Mouse (Mus musculus) embryo, embryonic 11.5 days (tissue): ENCODE measurements at regions not wholly inside any gene's neighbourhood (a gene's known extent, or its start where the extent isn't known, plus 50 kb on each side); places are given as distances from the start of the nearest gene placed in this dataset.

Experiments used
- DNase-seq: peaks from one replicate; pipeline ENCODE4 v3.0.0-alpha.2; 2012; ENCODE audit warnings: low read depth, low spot score

DNA sequence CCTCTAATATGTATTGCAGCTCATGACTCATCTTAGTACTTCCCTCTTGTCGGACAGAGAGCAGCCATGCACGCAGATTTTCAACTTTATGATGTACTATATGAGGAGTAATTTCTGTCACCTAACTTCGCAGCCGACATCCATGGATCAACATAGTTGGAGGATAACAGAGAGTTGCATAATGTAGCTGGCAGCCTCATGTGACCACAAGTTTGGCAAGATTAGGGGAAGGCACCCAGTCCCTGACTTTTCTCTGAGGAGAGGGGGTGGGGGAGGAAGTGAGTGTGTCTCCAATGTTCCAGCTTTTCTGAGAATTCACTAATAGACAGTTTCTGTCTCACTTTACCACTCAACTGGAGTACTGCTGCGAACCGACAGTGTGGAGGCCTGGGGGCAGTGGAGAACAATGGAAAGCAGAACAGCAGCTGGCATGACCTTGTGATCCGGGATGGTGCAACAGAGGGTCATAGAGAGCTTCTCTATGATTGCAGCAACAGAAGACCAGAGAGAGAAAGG, 424.0 kb downstream of the Ptprc start:
- no peak for DNase-seq

- DNase-seq, result no peak
Measured at GRCm38 (mm10) chr1:137750894-137751293, 424.6 kb downstream of the Ptprc start.

- no peak for DNase-seq
Measured at GRCm38 (mm10) chr1:137746129-137746528, 429.4 kb downstream of the Ptprc start.

DNA sequence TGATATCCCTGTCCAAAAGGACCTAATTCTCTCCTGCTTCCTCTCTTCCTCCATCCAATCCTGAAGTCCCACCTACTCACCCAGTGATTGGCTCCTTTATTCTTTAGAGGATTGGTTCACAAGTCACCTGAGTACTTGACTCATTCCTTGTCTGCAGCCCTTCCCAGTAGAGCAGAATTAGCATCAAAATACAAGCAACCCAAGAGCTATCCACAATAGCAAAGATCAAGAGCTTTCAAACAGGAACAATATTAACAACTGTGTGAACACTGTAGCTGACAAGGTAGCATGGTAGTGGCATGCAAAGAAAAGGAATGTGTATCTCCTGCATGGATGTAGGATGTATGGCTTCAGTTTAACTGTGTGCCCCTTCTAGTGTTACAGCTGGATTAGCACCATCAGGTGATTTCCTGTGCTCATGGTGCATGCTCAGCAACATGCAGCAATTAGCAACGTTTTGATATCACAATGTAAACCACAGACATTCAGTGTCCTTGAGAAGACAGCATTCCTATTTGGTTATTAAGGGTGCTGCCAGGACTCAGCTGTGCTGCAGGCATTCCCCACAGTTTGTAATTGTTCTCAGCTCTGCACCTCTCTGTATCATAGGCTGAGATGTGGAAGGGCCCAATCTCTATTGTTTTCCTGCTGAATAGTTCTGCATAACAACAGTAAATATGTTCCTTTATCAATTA, 437.2 kb downstream of the Ptprc start:
- no peak for DNase-seq

GRCm38 (mm10) chr1:137703882-137704281, 471.6 kb downstream of the Ptprc start:
- no peak for DNase-seq

DNA sequence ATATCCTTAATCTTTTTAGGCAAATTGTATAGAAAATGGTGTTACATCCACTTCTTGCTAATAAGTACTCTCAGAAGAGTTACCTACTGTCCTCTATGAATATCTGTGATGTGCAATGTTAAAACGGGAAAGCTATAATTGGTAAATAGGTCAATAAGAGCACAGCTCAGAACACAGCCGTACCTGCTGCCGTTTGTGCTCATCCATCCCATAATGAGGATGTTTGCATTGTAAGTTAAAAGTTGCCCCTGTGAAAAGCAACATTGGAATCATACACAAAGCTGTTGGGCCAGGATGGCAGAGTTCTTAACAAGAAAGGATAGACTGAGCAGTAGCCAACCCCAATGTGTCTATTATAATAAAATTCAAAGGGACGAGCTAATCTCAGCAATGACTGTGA, 476.6 kb downstream of the Ptprc start:
- no peak for DNase-seq

GRCm38 (mm10) chr1:137697289-137697688, 478.2 kb downstream of the Ptprc start:
- DNase-seq, result no peak

- no peak for DNase-seq
Measured at GRCm38 (mm10) chr1:137696796-137697195, 478.7 kb downstream of the Ptprc start.

GRCm38 (mm10) chr1:137695751-137696150, 479.8 kb downstream of the Ptprc start:
- DNase-seq, result no peak

- no peak for DNase-seq
Measured at GRCm38 (mm10) chr1:137692525-137692924, 483.0 kb downstream of the Ptprc start.

- no peak for DNase-seq
Measured at GRCm38 (mm10) chr1:137690860-137691595, 484.5 kb downstream of the Ptprc start.

GRCm38 (mm10) chr1:137670650-137671049, 504.9 kb downstream of the Ptprc start:
- no peak for DNase-seq

DNA sequence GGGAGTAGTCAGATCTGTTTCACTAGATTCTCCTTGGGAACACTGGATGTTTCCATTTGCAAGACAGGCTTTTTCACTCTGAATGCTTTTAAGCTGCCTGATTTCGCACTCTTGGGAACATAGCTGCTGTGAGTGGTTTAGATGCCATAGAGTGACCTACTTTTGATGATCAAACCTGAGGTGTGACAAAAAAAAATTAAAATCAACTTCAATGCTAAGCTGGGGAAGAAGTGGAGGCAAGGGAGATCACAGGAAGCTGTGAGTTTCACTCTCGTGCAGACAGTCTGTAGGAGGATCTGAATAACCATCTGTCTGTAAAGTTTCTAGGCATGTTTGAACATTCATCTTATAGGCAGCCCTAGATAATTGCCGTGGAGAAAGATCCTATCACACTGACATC, 505.7 kb downstream of the Ptprc start:
- no peak for DNase-seq

DNA sequence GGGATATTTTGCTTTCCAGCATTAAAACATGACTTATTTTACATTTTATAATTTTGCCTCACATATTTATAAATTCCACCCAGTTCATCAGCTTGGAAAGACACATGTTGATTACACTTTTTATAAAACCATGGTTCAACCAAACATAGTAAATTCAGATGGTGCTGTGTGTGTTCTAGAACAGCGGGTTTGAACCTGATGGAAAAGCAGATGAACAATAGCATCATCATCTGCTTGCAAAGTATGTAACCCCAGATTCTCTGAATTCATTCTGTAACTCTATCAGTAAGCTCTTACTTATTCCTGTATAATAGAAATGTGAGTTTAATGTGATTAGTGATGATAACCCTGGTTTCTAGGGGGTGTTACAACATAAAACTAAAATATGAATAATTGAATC, 517.4 kb downstream of the Ptprc start:
- no peak for DNase-seq

DNA sequence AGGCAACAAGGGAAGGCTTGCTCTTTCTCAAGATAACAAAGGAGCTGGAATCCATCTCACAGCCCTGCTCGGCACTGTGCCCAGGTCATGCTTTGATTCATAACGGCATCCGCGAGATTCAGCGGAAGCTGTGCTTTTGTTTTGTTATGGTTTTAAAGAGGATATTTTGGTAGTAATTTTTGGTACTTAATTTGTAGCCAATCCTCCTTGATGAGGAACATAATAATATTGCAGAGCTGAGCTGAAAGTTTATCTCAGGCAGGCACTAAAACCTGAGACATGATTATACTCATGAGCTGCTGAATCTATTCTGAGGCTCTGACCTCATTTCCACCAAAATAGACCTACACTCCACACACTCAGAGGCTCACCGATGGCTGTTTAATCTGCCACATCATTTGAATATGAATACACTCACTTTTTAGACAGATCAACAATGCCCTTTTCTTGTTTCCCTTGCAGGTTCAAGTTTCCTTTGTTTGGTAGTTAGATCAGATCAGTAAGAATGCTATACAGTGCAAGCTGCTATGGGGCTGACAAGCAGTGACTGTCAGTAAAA, 518.5 kb downstream of the Ptprc start:
- DNase-seq, result no peak

DNA sequence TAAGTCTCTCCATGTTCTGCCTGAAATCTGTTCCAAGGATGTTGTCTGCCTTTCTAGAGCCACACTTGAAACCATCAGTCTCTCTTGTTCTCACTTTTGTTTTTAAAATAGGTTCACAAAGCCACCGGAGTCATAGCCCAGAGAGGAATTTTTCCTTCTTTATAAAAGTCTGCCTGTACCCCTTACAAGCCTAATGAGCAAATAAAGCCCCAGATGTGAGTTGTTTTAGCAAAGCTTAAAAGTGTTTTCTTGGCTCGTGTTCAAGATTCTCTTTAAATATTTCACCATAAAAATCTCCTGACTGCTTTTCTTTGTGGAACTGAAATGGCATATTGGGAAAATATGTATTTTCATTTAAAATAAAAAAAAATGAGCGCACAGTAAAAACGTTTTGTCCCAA, 521.3 kb downstream of the Ptprc start:
- no peak for DNase-seq

DNA sequence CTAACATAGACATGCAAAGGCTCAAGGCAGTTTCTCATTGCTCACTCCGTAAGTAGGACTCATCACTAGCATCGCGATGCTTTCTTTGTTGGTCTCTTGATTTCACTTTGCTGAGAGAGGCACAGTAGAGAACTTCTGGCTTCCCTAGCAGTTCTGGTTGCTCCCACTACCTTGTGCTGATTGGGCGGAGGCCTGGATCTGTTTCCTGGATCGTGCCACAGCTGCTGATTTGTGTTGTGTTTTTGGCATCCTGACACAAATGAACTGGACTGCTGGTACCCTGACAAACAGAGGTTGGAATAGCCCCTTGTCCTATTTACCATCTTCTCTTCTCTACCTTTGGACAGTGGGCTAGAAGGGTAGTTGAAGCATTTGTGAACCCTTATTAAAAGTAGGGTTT, 522.0 kb downstream of the Ptprc start:
- no peak for DNase-seq

DNA sequence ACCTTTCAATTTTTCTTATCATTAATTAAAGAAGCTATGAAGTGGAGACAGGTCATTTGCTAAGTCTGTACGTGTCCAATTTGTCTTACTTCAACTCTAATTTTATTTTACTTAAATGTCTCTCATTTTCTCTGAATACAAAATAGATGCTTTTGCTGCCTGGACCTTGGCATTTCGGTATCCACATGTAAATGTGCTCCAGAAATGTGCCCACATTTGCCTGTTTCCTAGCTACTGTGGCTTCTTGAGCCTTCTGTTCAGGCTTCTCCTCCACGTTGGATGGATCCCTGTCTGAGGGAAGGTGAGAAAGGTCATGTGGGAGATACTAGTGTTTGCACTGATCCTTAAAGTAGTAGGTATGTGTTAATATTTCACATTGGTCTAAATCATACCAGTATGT, 524.9 kb downstream of the Ptprc start:
- DNase-seq, result no peak

DNA sequence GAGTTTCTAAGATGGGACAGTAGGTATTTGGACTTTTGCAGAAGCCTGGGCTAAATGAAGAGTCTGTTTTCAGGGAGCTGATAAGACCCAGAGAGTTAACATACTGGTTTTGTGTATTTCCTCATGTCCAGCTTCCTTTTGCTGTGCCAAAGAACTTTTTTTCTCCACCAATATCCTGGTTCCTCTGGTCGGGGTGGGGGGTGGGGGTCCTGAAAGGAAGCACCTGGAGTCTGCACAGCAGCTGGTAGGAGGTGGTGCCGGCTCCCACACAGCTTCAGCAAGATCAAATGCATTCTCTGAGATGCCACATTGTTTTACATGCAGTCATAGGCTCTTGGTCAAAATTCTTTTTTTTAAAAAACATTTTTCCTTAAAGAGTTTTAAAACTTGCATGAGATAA, 525.4 kb downstream of the Ptprc start:
- no peak for DNase-seq

DNA sequence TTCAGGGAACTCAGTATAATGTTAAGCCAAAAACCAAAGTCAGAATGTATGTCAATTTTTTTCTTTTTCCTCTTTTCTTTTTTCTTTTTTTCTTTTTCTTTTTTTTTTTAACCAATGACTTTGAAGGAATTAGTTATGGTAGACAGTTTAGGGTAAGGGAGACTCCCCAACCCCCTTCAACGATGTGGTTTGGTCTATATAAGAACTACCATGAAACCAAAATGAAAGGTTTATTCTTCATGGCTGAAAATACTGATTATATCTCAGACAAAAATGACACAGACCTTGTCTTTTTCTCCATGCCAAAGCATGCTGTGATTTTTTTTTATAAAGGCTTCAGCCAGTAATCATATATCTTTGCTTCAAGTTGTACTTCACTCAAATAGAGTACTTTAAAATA, 526.7 kb downstream of the Ptprc start:
- DNase-seq, result no peak

GRCm38 (mm10) chr1:137644601-137645040, 530.9 kb downstream of the Ptprc start:
- DNase-seq, result no peak

- DNase-seq, result no peak
Measured at GRCm38 (mm10) chr1:137643508-137643907, 532.0 kb downstream of the Ptprc start.

DNA sequence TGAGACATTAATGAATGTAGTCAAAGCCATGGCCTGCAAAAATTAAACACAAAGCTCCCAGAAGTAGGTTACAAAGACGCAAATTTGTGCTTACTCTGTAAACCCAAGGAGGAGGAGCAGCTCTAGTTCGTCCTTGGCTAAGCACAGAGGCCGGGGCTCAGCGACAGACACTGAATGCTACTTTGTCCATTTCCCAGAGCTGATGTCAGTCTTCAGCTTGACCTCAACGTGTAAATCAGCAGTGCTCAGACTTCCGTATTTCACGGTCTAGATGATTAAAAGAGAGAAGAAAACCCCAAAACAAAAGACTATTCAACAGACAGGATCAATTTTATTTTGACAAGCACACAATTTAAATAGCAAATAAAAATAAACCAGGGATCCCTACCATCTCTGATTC, 534.7 kb downstream of the Ptprc start:
- no peak for DNase-seq
